Comparison of ENCODE assay signal across 11 mouse cellular contexts in the genomic region with DNA sequence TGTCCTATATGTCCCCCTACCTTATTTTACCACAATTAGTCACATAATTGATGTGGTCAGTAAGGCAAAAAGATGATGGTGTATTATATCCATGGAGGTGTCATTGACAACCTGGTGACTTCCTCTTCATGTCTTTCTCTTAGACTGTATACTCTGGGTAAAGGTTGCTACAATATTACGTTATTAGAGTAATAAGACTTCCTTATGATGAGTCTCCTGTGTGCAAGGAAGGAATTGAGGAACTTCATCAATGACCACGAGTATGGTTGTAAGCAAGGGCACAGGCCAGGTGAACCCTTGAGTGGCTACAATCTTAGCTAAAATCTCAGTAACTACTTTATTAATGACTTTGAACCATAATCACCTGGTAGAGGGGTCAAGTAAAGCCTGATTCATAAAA.
"Had no signal": no experiment of that assay in that cellular context is flagged by ENCODE, and none has a peak within 500 bp of the region (broad histone marks: within the 10 kb centered on the region; RNA-seq: fewer than 3 reads in every experiment).

No protein-coding gene starts in this region.

- ATAC-seq: midbrain, embryonic 16.5 days had no signal

- DNase-seq: lung, adult 18-20 months; lung, embryonic 14.5 days; lung, postnatal 10 days; lung, postnatal 4 days; midbrain, embryonic 14.5 days; retina, postnatal 1 day; right cerebral cortex, postnatal 14 days; thymus, adult 2 months; thymus, postnatal 14 days; thymus, postnatal 36 days had no signal
